Mouse (Mus musculus): ENCODE data around the gene Rnft1. TPM values are rescaled to one million over a fixed set of nuclear protein-coding genes. Genes with fewer than 3 reads are reported as not detected.

Gene Rnft1
- polyA plus RNA-seq, 1 experiment: 12.5 TPM

GRCm38 (mm10) chr11:86472771-86473171, 11.7 kb upstream of the Rnft1 start:
- Histone ChIP-seq H3K4me3 (ENCODE audit: insufficient read depth, poor library complexity, severe bottlenecking) (no peak overlapping the region), H3K36me3 (ENCODE audit: control insufficient read depth, insufficient read depth) (no peaks in the 10 kb centered on the region), H3K79me3 (ENCODE audit: low read depth) (no peaks in the 10 kb centered on the region), H3ac (ENCODE audit: control insufficient read depth, insufficient read length, low read depth) (no peak overlapping the region), H3K79me2 (ENCODE audit: control insufficient read depth, insufficient read depth) (no peaks in the 10 kb centered on the region), H3K27me3 (ENCODE audit: control insufficient read depth, insufficient read depth, insufficient read length) (no peaks in the 10 kb centered on the region)
- TF ChIP-seq CTCF (IDR thresholded peaks at IDR 0.05; ENCODE audit: control insufficient read depth, insufficient read depth, insufficient read length) (no peak), USF1 (IDR thresholded peaks at IDR 0.05; ENCODE audit: low read depth) (no peak), FOSL1 (IDR thresholded peaks at IDR 0.05; ENCODE audit: insufficient read depth, low read length, poor library complexity, severe bottlenecking) (no peak), MAX (IDR thresholded peaks at IDR 0.05) (no peak), MYOD1 (IDR thresholded peaks at IDR 0.05; ENCODE audit: control insufficient read depth, insufficient read length, low read depth) (no peak), CEBPB (IDR thresholded peaks at IDR 0.05; ENCODE audit: low read depth) (no peak), MYOG (IDR thresholded peaks at IDR 0.05; ENCODE audit: control insufficient read depth, extremely low read depth, insufficient read length) (no peak)

- TF ChIP-seq CEBPB (IDR thresholded peaks at IDR 0.05; ENCODE audit: low read depth) (no peak), FOSL1 (IDR thresholded peaks at IDR 0.05; ENCODE audit: insufficient read depth, low read length, poor library complexity, severe bottlenecking) (no peak), MYOD1 (IDR thresholded peaks at IDR 0.05; ENCODE audit: control insufficient read depth, insufficient read length, low read depth) (no peak), MYOG (IDR thresholded peaks at IDR 0.05; ENCODE audit: control insufficient read depth, extremely low read depth, insufficient read length) (no peak), MAX (IDR thresholded peaks at IDR 0.05) (no peak), CTCF (IDR thresholded peaks at IDR 0.05; ENCODE audit: control insufficient read depth, insufficient read depth, insufficient read length) (no peak)
- no peak overlapping the region for H3ac ChIP-seq (ENCODE audit: control insufficient read depth, insufficient read length, low read depth)
- H3K79me3 ChIP-seq (ENCODE audit: low read depth): no peaks in the 10 kb centered on the region
- no peaks in the 10 kb centered on the region for H3K36me3 ChIP-seq (ENCODE audit: control insufficient read depth, insufficient read depth)
- H3K27me3 ChIP-seq (ENCODE audit: control insufficient read depth, insufficient read depth, insufficient read length): no peaks in the 10 kb centered on the region
- H3K4me3 ChIP-seq (ENCODE audit: insufficient read depth, poor library complexity, severe bottlenecking): no peak overlapping the region
- H3K79me2 ChIP-seq (ENCODE audit: control insufficient read depth, insufficient read depth): no peaks in the 10 kb centered on the region
Measured at GRCm38 (mm10) chr11:86473576-86473975, 10.9 kb upstream of the Rnft1 start.

GRCm38 (mm10) chr11:86484910-86485510, 553 bp downstream of the Rnft1 start:
- peak overlapping the region; percentile 74 for H3ac ChIP-seq (ENCODE audit: control insufficient read depth, insufficient read length, low read depth)

GRCm38 (mm10) chr11:86490782-86491181, 6.3 kb downstream of the Rnft1 start:
- peaks cover under 1% of the 10 kb centered on the region for H3K79me3 ChIP-seq (ENCODE audit: low read depth)
- no peak for TF ChIP-seq FOSL1 (IDR thresholded peaks at IDR 0.05; ENCODE audit: insufficient read depth, low read length, poor library complexity, severe bottlenecking)
- no peak for TF ChIP-seq MYOG (IDR thresholded peaks at IDR 0.05; ENCODE audit: control insufficient read depth, extremely low read depth, insufficient read length)
- TF ChIP-seq CEBPB (IDR thresholded peaks at IDR 0.05; ENCODE audit: low read depth): no peak
- no peak for TF ChIP-seq CTCF (IDR thresholded peaks at IDR 0.05; ENCODE audit: control insufficient read depth, insufficient read depth, insufficient read length)
- no peak for TF ChIP-seq USF1 (IDR thresholded peaks at IDR 0.05; ENCODE audit: low read depth)
- TF ChIP-seq MYOD1 (IDR thresholded peaks at IDR 0.05; ENCODE audit: control insufficient read depth, insufficient read length, low read depth): no peak
- no peak for TF ChIP-seq MAX (IDR thresholded peaks at IDR 0.05)
- H3K36me3 ChIP-seq (ENCODE audit: control insufficient read depth, insufficient read depth): peaks cover 70% of the 10 kb centered on the region
- no peak overlapping the region for H3ac ChIP-seq (ENCODE audit: control insufficient read depth, insufficient read length, low read depth)
- no peaks in the 10 kb centered on the region for H3K27me3 ChIP-seq (ENCODE audit: control insufficient read depth, insufficient read depth, insufficient read length)
- H3K79me2 ChIP-seq (ENCODE audit: control insufficient read depth, insufficient read depth): peaks cover 7% of the 10 kb centered on the region
- no peak overlapping the region for H3K4me3 ChIP-seq (ENCODE audit: insufficient read depth, poor library complexity, severe bottlenecking)

More at GRCm38 (mm10) chr11:86484910-86485510, 553 bp downstream of the Rnft1 start:
- Histone ChIP-seq H3K36me3 (ENCODE audit: control insufficient read depth, insufficient read depth) (peaks cover 22% of the 10 kb centered on the region), H3K79me2 (ENCODE audit: control insufficient read depth, insufficient read depth) (peaks cover 17% of the 10 kb centered on the region), H3K27me3 (ENCODE audit: control insufficient read depth, insufficient read depth, insufficient read length) (no peaks in the 10 kb centered on the region), H3K4me3 (ENCODE audit: insufficient read depth, poor library complexity, severe bottlenecking) (peak overlapping the region; percentile 71), H3K79me3 (ENCODE audit: low read depth) (peaks cover 5% of the 10 kb centered on the region)
- TF ChIP-seq MAX (IDR thresholded peaks at IDR 0.05) (no peak), CTCF (IDR thresholded peaks at IDR 0.05; ENCODE audit: control insufficient read depth, insufficient read depth, insufficient read length) (no peak), MYOG (IDR thresholded peaks at IDR 0.05; ENCODE audit: control insufficient read depth, extremely low read depth, insufficient read length) (no peak), MYOD1 (IDR thresholded peaks at IDR 0.05; ENCODE audit: control insufficient read depth, insufficient read length, low read depth) (no peak), USF1 (IDR thresholded peaks at IDR 0.05; ENCODE audit: low read depth) (no peak), CEBPB (IDR thresholded peaks at IDR 0.05; ENCODE audit: low read depth) (no peak), FOSL1 (IDR thresholded peaks at IDR 0.05; ENCODE audit: insufficient read depth, low read length, poor library complexity, severe bottlenecking) (no peak)

- TF ChIP-seq USF1 (IDR thresholded peaks at IDR 0.05; ENCODE audit: low read depth): no peak
- no peak for TF ChIP-seq CTCF (IDR thresholded peaks at IDR 0.05; ENCODE audit: control insufficient read depth, insufficient read depth, insufficient read length)
- no peak for TF ChIP-seq FOSL1 (IDR thresholded peaks at IDR 0.05; ENCODE audit: insufficient read depth, low read length, poor library complexity, severe bottlenecking)
- H3ac ChIP-seq (ENCODE audit: control insufficient read depth, insufficient read length, low read depth): no peak overlapping the region
- no peaks in the 10 kb centered on the region for H3K79me2 ChIP-seq (ENCODE audit: control insufficient read depth, insufficient read depth)
- peaks cover 87% of the 10 kb centered on the region for H3K36me3 ChIP-seq (ENCODE audit: control insufficient read depth, insufficient read depth)
- no peaks in the 10 kb centered on the region for H3K27me3 ChIP-seq (ENCODE audit: control insufficient read depth, insufficient read depth, insufficient read length)
- no peaks in the 10 kb centered on the region for H3K79me3 ChIP-seq (ENCODE audit: low read depth)
- no peak overlapping the region for H3K4me3 ChIP-seq (ENCODE audit: insufficient read depth, poor library complexity, severe bottlenecking)
Measured at GRCm38 (mm10) chr11:86497356-86497755, 12.9 kb downstream of the Rnft1 start.

- Histone ChIP-seq H3K36me3 (ENCODE audit: control insufficient read depth, insufficient read depth) (peaks cover 88% of the 10 kb centered on the region), H3K79me2 (ENCODE audit: control insufficient read depth, insufficient read depth) (no peaks in the 10 kb centered on the region)
- TF ChIP-seq MAX (IDR thresholded peaks at IDR 0.05): no peak
- no peak for TF ChIP-seq USF1 (IDR thresholded peaks at IDR 0.05; ENCODE audit: low read depth)
- TF ChIP-seq FOSL1 (IDR thresholded peaks at IDR 0.05; ENCODE audit: insufficient read depth, low read length, poor library complexity, severe bottlenecking): no peak
- no peak for TF ChIP-seq CEBPB (IDR thresholded peaks at IDR 0.05; ENCODE audit: low read depth)
- TF ChIP-seq MYOD1 (IDR thresholded peaks at IDR 0.05; ENCODE audit: control insufficient read depth, insufficient read length, low read depth): no peak
- TF ChIP-seq CTCF (IDR thresholded peaks at IDR 0.05; ENCODE audit: control insufficient read depth, insufficient read depth, insufficient read length): no peak
- TF ChIP-seq MYOG (IDR thresholded peaks at IDR 0.05; ENCODE audit: control insufficient read depth, extremely low read depth, insufficient read length): no peak
Measured at GRCm38 (mm10) chr11:86497908-86498307, 13.5 kb downstream of the Rnft1 start.

More at GRCm38 (mm10) chr11:86497908-86498307, 13.5 kb downstream of the Rnft1 start:
- no peaks in the 10 kb centered on the region for H3K27me3 ChIP-seq (ENCODE audit: control insufficient read depth, insufficient read depth, insufficient read length)
- H3ac ChIP-seq (ENCODE audit: control insufficient read depth, insufficient read length, low read depth): no peak overlapping the region
- no peaks in the 10 kb centered on the region for H3K79me3 ChIP-seq (ENCODE audit: low read depth)
- no peak overlapping the region for H3K4me3 ChIP-seq (ENCODE audit: insufficient read depth, poor library complexity, severe bottlenecking)

Data from C2C12 (cell line).